Mouse (Mus musculus): ENCODE data around the gene Sbk1.

DNA sequence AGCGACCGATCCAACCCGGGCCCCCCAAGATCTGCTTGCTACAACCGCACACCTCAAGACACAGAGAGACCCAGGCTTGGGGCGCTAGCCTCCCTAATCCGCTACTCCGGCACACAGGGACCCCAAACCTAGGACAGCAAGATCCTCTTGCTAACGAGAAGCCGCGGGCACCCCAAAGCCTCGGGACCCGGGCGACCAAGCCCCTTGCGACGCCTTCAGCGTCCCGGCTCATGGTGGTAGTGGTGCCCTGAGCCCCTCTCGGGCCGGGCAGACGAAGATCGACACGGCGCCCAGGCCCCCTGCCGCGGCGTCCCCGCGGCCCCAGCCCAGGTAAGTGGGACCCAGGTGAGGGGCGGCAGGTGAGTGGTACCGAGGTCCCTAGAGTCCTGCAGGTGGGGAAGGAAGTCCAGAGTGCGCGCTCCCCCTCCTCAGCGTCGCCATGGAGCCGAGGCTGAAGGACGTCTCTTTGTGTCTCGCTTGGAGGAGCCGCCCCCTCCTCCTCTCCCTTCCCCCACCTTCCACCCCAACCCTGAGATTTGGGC, 422 bp downstream of the Sbk1 start:
- TF ChIP-seq CTCF (IDR thresholded peaks at IDR 0.05; ENCODE audit: low read depth, low read length) (no peak), POLR2A (IDR thresholded peaks at IDR 0.05; ENCODE audit: insufficient read depth, low read length) (no peak)

Data from ES-Bruce4 (cell line).